Mouse (Mus musculus): ENCODE measurements around the gene Kansl1.

Kansl1 gene

DNA sequence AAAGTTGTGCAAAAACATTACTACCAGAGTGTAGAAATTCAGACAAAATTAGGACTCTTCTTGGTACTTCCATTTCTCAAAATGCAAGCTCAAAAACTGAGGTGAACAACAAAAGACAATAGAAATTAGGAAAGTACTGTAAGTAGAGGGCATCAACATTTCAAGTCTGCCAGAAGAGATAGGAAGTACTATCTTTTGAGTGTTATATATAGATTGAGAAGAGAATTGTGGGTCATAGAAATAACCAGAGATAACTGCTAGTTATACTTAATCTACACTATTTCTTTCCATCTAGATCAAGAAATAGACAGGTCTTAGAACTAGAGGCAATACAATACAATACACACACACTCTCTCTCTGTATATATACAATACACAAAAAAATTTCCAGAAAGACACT lies 30.2 kb downstream of the Kansl1 start:
- no peak for DNase-seq (ENCODE audit: low read depth)

DNA sequence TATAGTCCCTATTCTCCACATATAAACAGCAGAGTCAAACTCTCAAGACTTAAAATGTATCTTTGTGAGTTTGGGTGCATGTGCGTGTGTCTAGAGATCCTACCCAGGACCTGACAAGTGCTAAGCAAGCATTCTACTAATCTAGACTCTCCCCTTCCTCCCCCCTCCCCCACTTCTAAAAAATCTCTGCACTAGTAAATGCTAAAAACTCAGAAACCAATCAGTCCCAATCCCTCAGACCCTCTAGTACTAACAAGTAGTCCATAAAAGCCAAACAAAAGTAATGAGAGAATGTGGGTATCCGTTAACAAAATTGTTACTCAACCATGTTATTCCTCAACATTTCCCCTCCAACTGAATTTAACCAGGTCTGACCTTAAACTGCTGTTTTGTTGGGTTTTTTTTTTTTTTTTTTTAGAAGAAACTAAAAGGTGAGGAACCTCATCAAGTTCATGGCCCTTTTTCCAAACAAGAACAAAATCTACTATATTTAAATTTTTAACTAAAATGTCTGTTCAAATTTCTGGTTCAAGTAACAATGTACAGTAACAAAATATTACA lies 32.2 kb downstream of the Kansl1 start:
- no peak for DNase-seq (ENCODE audit: low read depth)

DNA sequence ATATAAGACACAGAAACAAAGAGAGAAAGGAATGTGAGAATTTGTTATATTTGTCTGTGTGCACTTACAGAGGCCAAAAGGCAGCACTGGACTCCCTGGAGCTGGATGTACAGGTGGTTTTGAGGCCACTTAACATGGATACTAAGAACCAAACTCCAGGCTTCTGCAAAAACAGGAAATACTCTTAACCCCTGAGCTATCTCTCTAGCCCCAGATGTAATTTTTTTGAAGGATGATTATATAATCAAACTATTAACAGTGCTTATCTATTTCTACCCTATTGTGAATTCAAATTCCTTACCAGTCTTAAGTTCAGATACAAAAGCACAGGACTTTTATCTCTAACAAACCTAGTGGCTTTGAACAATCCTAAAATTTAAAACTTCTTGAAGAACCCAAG lies 32.9 kb downstream of the Kansl1 start:
- no peak for DNase-seq (ENCODE audit: low read depth)

DNA sequence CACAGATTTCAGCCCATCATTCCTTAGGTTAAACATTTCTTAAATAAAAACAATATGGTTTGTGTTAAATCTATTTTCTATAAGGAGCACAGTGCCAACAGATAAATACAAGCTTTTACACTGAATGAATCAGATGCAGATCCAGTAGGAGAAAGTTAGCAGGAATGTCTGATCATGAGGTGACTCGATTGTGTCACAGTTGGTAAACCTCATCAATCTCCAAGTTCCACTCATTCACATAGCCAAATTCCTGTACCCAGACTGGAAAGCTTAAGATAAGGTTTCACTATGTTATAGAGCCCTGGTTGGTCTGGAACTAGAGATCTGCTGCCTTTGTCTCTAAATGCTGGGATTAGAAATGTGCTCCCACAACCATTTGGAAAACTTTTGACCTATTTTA lies 33.5 kb downstream of the Kansl1 start:
- DNase-seq (ENCODE audit: low read depth), result no peak

DNA sequence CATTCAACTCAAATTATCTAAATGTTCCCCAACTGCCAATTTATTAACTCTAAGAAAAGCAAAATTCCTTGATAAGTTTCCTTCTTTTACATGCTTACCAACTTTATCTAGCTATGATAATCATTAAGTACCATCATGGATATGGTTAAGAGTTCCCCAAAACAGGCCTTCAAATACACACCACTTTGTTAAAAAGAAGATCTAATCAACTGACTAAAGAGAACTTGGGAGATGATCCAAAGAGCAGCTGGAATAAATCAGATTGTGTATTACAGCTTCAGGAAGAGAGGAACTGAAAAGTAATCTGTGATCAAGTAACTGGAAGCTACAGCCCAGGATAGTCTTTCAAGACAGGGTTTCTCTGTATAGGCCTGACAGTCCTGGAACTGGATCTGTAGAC lies 36.4 kb downstream of the Kansl1 start:
- no peak for DNase-seq (ENCODE audit: low read depth)

DNA sequence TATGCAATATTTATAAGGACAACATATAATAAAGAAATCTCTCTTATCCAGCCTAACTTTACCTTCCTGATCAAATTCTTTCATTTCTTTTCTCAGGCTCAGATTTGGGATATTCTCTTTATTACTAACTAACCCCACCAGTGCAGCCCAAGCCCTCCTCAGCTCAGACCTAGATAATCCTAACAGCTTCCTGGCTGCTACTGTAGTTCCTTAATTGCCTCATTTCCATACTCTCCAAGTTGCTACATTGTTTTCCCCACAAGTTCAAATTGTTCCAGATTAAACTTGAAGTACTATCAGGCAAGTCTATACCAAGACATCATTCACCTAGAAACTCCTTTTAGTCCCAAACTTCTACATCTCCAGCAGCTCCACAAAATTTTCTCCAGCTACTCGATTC lies 36.9 kb downstream of the Kansl1 start:
- no peak for DNase-seq (ENCODE audit: low read depth)

DNA sequence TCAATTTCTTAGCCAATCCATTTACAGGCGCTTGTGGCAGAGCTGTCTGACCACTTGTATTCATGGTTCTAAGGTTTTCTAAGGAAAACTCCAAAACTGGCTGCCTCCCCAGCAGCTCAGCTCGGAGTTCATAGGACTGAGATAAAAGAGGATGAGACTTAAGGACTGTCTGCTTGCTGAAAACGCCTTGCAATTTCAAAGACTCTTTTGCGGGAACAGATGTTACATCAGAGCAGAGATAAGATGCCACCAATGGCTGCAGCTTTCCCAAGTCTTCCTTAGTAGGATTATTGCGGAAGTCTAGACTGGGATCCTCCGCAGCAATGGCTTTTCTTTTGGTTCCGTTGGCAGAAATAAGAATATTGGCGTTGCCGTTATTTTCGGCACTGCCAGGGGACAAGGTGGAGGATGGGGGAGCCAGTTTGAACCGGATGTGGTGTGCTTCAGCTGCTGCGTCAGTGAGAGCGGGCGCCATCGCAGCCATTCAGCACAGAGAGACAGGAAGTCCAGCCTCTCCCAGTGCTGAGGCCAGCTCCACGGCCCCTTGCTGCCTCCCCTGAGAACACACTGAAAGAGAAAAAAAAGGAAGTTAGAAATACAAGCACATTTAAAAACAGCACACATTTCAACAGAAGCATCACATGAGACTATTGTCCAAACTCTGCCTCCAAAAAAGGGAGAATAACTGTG lies 43.8 kb downstream of the Kansl1 start:
- no peak for DNase-seq (ENCODE audit: low read depth)

DNA sequence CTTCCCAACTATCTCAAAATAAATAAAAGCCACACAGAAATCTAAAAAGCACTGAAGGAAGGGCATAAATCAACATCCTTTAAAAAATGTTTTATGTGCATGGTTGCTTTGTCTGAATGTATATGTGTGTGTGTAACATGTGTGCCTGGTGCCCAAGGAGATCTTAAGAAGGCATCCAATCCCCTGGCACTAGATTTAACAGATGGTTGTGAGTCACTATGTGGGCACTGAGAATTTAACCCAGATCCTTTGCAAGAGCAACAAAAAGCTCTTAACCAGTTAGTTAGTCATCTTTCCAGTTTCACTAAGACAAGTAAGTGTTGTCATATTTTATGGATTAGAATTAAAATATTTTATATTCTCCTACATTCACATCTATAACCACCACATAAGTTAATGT lies 56.4 kb downstream of the Kansl1 start:
- no peak for DNase-seq (ENCODE audit: low read depth)

DNA sequence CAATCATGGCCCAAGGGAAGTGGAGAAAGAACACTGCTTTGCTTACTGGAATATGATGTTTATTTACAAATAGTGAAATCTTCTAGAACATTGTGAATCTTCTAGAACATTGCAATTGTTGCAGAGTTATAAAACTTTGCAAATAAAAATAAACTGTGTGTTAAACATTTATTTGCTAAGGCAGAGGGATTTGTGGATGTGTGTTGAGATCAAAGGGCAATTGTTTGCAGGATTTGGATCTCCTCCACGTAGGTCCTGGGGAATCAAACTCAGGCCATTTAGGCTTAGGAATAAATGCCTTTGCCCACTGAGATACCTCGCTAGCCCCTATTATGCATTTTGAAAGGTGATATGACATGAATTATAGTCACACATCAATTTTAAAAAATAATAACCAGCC lies 61.3 kb downstream of the Kansl1 start:
- DNase-seq (ENCODE audit: low read depth), result no peak

DNA sequence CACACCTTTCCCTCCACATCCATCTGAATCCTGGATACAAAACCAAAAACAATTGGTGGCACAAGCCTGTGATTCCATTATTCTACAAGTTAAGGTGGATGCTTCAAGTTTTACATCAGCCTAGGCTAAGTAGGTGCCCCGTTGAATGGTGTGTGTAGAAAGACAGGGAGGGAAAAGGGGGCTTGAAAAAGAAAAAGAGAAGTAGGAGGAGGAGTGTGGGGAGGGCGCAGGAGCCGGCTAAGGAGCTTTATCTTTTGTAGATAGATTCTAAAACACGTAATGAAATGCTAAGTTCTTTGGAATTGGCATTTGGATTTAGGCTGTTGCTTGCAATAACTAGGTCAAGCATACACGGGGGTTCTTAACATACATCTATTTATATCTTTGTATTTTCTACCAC lies 67.7 kb downstream of the Kansl1 start:
- DNase-seq (ENCODE audit: low read depth), result no peak

DNA sequence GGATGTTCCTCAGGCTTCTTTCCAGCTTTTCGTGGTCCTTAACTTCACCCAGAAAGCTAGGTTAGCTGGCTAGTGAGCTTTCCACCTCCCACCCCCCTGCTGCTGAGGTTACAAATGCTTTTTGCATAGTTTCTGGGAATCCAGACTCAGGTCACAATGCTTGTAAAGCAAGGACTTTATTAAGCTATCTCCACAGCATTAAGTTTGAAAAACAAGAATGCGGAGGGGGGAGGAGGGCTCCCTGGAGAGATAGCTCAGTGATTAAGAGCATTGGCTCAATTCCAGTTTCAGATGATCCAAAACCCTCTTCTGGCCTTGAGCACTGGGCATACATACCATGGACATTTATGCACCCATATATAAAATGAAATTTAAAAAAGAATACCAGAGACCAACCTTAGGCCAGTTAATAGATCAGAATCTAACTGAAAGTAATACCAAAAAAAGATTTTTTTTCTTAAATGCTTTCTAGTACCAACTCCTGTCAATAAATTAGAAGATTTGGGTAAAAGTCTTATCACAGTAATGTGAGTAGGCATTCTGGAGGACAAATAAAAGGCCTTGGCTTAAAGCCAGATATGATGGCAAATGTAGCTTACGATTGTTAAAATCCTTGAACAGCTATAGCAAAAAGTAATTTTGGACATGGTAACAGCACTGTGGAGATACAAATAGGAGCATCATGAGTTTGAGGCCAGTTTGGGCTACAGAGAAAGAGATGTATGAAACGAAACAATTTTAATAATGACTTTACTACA lies 69.0 kb downstream of the Kansl1 start:
- DNase-seq (ENCODE audit: low read depth), result no peak

DNA sequence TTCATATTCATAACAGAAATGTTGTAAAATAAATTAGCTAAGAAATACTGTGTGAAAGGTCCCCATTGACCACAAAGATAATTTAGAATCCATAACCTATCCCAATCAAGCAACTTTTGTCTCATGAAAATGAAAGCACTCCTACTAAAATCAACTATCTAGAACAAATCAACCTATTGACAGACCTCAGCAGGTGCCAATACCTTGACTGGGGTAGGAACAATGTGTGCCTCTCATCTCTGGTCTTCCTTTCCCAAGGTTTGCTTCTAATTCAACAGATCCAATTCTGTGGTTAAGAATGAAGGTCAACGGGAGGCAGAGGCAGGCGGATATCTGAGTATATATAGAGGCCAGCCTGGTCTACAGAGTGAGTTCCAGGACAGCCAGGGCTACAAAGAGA lies 73.0 kb downstream of the Kansl1 start:
- DNase-seq (ENCODE audit: low read depth), result no peak

DNA sequence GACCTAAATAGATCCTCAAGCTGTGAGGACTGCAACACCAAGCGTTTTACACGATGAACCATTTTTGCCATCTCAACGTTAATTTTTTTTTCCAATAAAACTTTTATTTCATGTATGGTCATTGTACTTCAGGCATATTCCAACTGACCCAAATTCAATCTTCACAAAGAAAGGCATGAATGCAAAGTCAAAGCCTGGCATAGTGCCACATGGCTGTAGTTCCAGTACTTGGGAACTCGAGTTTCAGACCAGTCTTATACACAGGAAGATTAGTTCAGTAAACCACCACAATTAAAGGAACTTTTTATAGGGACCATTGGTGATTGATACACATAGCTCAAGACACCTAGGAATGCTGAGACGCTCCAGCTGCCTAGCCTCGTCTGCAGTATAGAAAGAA lies 75.5 kb downstream of the Kansl1 start:
- DNase-seq (ENCODE audit: low read depth), result no peak

DNA sequence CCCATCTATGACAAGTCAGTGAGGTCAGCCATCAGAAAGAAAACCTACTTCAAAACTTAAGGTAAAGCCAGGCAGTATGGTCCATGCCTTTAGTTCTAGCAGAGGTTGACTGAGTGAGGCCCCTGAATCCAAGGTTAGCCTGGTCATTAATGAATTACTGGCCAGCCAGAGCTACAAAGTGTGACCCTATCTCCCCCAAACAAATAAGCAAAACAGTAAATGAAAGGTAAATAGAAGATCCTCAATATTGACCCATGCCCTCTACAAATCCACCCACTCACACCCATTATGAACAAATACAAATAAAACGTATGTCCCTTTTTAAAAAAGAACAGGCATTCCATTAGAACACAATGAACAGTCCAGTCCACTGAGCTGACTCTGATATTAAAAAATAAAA lies 76.5 kb downstream of the Kansl1 start:
- no peak for DNase-seq (ENCODE audit: low read depth)

DNA sequence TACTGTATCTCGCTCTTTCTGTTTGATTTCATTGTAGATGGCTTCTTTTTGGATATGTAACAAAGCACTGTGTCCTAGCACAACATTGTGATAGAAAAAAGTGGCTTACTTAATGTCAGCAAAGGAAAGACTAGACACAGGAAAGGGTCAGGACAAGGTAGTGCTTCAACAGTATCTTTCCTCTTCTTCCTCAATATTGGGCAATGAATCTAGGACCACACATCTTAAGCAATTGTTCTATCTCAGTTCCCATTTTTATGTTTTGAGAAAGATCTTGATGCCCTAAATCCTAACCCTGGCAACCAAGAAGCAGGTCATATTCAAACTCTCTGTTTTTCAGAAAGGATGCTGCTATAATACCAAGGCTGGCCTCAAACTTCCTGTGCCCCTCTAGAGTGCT lies 81.4 kb downstream of the Kansl1 start:
- DNase-seq (ENCODE audit: low read depth), result no peak

DNA sequence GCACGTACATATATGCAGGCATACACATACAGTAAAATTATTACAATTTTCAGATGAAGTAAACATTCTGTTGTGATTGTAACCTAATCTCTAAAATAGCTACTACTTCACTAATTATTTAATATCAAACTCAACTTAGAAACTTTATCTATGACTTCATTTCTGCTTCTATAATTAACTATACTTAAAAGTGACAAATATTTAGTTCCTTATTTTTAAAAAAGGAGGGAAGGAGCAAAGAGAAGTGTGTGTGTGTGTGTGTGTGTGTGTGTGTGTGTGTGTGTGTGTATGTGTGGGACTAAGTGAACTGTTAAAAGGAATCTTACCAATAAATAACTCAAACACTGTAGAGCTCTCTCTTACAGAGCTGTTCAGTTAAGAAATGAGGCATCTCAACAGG lies 82.1 kb downstream of the Kansl1 start:
- DNase-seq (ENCODE audit: low read depth), result no peak

DNA sequence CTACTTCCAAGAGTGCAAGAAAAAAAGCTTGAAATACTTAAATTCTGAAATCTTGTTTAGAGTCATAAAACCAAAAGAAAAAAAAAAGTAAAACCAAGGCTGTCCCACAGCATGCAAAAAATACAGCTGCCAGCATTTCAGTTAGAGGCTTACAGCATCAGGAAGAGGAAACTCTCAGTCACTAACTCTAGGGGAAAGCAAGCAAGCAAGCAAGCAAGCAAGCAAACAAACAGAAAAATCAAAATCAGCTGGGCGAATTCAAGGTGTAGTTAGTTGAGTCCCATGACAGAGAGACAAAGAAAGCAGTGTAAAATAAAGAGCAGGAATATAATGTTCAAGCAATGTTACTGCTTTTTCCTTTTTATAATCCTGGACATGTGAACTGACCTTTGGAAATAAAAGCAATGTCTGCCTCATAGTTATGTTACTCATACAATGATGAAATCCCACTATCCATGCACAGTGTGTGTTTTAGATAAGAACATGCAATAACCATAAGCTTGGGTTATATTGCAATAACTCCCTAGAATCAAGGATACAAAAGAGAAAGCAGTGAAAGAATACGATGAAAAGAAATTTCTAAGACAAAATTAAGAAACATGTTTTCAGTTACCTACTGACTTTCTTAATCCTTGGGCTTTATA lies 85.4 kb downstream of the Kansl1 start:
- DNase-seq (ENCODE audit: low read depth), result no peak

DNA sequence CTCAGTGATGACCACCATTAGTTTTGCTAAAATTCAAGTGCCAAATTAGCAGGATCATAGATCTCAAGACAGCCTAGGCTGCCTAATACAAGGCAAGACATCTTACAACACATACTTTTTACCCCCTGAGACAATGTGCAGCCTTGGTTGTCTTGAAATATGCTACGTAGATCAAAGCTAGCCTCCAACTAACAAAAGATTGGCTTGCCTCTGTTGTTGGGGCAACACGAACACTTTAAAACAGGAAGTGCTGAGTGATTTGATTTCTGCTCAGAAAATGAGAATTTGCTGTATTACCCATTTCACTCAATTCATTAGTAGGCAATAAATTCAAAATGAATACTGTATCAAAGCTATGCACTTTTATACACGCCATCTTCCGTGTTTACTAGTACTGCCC lies 86.8 kb downstream of the Kansl1 start:
- no peak for DNase-seq (ENCODE audit: low read depth)

DNA sequence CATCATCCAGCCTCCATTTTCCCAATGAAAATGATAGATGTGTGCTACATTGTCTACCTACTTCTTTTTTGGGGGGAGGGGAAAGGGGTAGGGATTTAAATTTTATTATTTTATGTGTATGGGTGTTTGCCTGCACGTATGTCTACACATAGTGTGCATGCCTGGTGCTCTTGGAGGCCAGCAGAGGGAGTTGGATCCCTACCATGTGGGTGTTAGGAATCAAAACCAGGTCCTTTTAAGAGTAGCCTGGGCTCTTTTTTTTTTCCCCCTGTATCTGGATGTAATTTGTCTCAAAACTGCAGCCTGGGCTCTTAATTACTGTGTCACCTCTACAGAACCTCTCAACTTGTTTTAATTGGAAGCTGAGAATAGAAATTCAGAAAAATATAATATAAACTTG lies 89.0 kb downstream of the Kansl1 start:
- DNase-seq (ENCODE audit: low read depth), result peak; percentile 17

DNA sequence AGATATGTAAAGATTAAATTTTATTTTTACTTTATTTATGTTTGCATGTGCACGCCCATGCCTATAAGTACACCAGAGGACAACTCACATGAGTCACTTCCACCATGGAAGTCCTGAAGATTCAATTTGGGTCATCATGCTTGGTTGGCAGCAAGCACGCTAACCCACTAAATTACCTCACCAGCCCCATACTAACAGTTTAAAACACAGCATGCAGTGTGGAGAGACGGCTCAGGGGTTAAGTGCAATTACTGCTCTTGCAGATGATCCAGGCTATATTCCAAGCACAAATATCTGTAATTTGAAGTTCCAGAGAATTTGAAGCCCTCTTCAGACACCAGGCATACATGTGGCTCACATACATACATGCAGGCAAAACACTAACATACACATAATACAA lies 92.4 kb downstream of the Kansl1 start:
- no peak for DNase-seq (ENCODE audit: low read depth)

DNA sequence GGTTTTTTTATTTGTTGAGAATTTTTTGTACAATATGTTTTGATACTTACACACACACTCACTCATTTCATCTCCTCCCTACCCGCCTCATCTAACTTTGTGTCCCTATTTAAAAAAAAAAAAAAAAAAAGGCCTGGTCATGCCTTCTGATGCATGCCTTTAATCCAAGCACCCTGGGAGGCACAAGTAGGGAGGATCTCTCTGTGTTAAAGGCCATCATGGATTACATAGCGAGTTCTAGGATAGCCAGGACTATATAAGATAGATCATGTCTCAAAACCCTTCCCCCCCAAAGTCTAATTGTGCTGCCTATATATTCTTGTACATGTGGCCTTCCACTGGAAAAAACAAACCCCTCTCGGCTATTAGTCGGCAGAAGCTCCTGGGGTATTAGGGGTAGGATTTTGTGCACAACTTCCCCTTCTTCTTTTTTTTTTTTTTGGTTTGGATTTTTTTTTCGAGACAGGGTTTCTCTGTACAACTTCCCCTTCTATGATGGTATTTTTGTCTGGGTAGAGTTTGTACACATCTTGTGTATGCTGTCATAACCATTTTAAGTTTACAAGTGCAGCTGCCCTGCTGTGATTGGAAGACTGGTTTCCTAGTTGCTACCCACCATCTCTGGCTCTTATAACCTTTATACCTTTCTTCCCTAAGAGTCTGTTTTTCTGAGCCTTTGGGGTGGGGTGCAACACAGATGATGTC lies 101.0 kb downstream of the Kansl1 start:
- DNase-seq (ENCODE audit: low read depth), result no peak

DNA sequence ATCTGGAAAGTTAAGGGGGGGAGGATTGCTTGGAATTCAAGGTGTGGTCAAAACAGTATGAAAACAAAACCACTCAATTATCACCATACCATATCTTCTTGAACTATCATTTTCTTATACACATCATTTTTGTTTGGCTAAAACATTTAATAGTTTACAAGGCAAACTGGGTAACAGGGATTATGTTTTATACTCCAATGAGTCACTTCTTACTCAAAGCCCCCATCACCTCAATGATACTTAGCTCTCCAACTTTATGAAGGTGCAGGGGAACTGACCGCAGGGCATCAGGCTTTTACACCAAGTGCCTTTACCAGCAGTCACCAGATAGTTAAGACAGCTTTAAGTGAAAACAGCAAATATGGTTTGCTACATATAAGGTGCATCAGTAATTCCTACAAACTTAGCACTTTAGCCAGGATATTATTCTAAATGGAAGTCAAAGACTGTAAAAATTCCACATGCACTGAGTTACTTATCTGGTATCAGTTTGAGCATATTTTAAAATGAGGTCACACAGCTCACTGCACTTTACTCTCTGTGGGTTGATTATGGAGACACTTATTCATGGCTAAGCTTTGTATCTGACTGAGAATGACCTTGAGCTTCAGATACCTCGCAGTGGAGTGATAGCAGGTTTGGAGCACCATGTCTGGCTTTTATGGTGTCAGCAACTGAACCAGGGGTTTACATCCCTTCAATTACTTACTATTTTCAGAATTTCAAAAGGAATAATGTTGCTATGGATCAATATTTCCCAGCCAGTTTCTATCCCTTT lies 104.6 kb downstream of the Kansl1 start:
- no peak for DNase-seq (ENCODE audit: low read depth)

All from c-Kit-positive CD71-positive TER-119-negative erythroid progenitor cells, embryonic 14.5 days (primary cell).